Comparison of ENCODE assay signal across 15 mouse cellular contexts in the genomic region with DNA sequence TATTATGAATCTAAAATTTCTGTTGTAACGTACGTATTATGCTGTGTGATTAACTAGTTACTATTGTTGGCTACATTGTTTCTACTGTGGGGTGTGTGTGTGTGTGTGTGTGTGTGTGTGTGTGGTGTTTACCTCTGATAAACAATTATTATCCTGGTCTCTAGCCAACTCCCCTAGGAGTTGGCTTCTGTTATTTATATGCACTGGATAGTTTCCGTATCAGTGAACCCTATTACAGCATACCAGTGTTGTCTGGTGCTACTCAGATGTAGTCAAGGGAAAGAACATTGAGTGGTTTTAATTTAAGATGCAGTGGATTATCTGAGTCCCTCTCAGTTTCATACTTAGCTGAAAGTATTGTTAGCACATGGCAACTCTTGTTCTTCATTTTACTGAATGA.
DNase-seq lines count a peak whose midpoint lies in the region; ATAC-seq lines count a peak whose summit lies in the region.
"Had no signal": no experiment of that assay in that cellular context is flagged by ENCODE, and none has a peak within 500 bp of the region (broad histone marks: within the 10 kb centered on the region; RNA-seq: fewer than 3 reads in every experiment).

No protein-coding gene starts in this region.

- H3K9me3 ChIP-seq in heart, embryonic 15.5 days (replicated peaks): no peaks in the 10 kb centered on the region
- no peaks in the 10 kb centered on the region for H3K9me3 ChIP-seq in midbrain, embryonic 13.5 days
- H3K9me3 ChIP-seq in midbrain, embryonic 15.5 days: no peaks in the 10 kb centered on the region
- H3K9me3 ChIP-seq: liver, embryonic 15.5 days; neural tube, embryonic 15.5 days had no signal

- peak; percentile 27 for DNase-seq in cerebellum, adult 9-10 months
- no peak for DNase-seq in cerebellum, postnatal 4 days (ENCODE audit: low spot score in 2 of 2)
- DNase-seq in heart, postnatal 25 days (ENCODE audit: low spot score): no peak
- no peak for DNase-seq in kidney, adult 18-20 months
- DNase-seq in spleen, postnatal 36 days (ENCODE audit: low spot score in 2 of 2): no peak
- DNase-seq: cerebellum, adult 18-20 months; gastrocnemius, postnatal 10 days had no signal

- no peak overlapping the region for H3K4me3 ChIP-seq in heart, embryonic 15.5 days
- no peak overlapping the region for H3K4me3 ChIP-seq in midbrain, embryonic 13.5 days (replicated peaks)
- H3K4me3 ChIP-seq in midbrain, embryonic 15.5 days: no peak overlapping the region
- H3K4me3 ChIP-seq: liver, embryonic 15.5 days; neural tube, embryonic 15.5 days had no signal

- no peak overlapping the region for H3K9ac ChIP-seq in heart, embryonic 15.5 days
- no peak overlapping the region for H3K9ac ChIP-seq in midbrain, embryonic 13.5 days (replicated peaks)
- no peak overlapping the region for H3K9ac ChIP-seq in midbrain, embryonic 15.5 days
- H3K9ac ChIP-seq: liver, embryonic 15.5 days; neural tube, embryonic 15.5 days had no signal

- peak overlapping the region; percentile 59 for H3K27ac ChIP-seq in heart, embryonic 15.5 days
- H3K27ac ChIP-seq in midbrain, embryonic 13.5 days: no peak overlapping the region
- H3K27ac ChIP-seq in midbrain, embryonic 15.5 days: no peak overlapping the region
- H3K27ac ChIP-seq: kidney, postnatal 0 days; liver, embryonic 15.5 days; neural tube, embryonic 15.5 days had no signal

- WGBS in heart, embryonic 15.5 days: 33% methylated on average over 3 of the region's 3 CpGs
- 85% methylated on average over 3 of the region's 3 CpGs for WGBS in midbrain, embryonic 13.5 days
- WGBS in midbrain, embryonic 15.5 days: 75% methylated on average over 3 of the region's 3 CpGs

- no peaks in the 10 kb centered on the region for H3K36me3 ChIP-seq in heart, embryonic 15.5 days
- no peaks in the 10 kb centered on the region for H3K36me3 ChIP-seq in midbrain, embryonic 13.5 days
- H3K36me3 ChIP-seq in midbrain, embryonic 15.5 days (replicated peaks): no peaks in the 10 kb centered on the region
- H3K36me3 ChIP-seq: liver, embryonic 15.5 days; neural tube, embryonic 15.5 days had no signal

- peak; percentile 62 for ATAC-seq in heart, embryonic 15.5 days (replicated peaks; ENCODE audit: insufficient number of reproducible peaks, insufficient read depth, low FRiP score, low read depth)
- peak; percentile 20; the same call in 1 of the 2 replicates for ATAC-seq in midbrain, embryonic 13.5 days
- no peak for ATAC-seq in midbrain, embryonic 15.5 days (replicated peaks)
- ATAC-seq: inflammation-experienced regulatory T-cells, adult 6 months had no signal

- 0 out of 2 replicates have a peak overlapping the region, but pooled peaks have one; percentile 24 for H3K4me2 ChIP-seq in heart, embryonic 15.5 days
- no peak overlapping the region for H3K4me2 ChIP-seq in midbrain, embryonic 13.5 days (replicated peaks)
- no peak overlapping the region for H3K4me2 ChIP-seq in midbrain, embryonic 15.5 days
- H3K4me2 ChIP-seq: liver, embryonic 15.5 days; neural tube, embryonic 15.5 days had no signal

- H3K4me1 ChIP-seq in heart, embryonic 15.5 days (replicated peaks): peaks cover 7% of the 10 kb centered on the region; the same call in 1 of the 2 replicates
- H3K4me1 ChIP-seq in midbrain, embryonic 13.5 days (replicated peaks): no peaks in the 10 kb centered on the region
- no peaks in the 10 kb centered on the region for H3K4me1 ChIP-seq in midbrain, embryonic 15.5 days
- H3K4me1 ChIP-seq: liver, embryonic 15.5 days; neural tube, embryonic 15.5 days had no signal

- H3K27me3 ChIP-seq in heart, embryonic 15.5 days: no peaks in the 10 kb centered on the region
- H3K27me3 ChIP-seq in midbrain, embryonic 13.5 days: no peaks in the 10 kb centered on the region
- H3K27me3 ChIP-seq in midbrain, embryonic 15.5 days (replicated peaks): no peaks in the 10 kb centered on the region
- H3K27me3 ChIP-seq: CH12.LX; liver, embryonic 15.5 days; neural tube, embryonic 15.5 days had no signal

- intact Hi-C loops in heart, postnatal 25 days (cut with DNase I): no loop called here
